Mouse (Mus musculus): ENCODE measurements around the gene Megf6. TPM values are rescaled to one million over a fixed set of nuclear protein-coding genes. Genes with fewer than 3 reads are reported as not detected.

The Megf6 gene
- polyA plus RNA-seq, 1 experiment from 2014 or later = 7.4 TPM

DNA sequence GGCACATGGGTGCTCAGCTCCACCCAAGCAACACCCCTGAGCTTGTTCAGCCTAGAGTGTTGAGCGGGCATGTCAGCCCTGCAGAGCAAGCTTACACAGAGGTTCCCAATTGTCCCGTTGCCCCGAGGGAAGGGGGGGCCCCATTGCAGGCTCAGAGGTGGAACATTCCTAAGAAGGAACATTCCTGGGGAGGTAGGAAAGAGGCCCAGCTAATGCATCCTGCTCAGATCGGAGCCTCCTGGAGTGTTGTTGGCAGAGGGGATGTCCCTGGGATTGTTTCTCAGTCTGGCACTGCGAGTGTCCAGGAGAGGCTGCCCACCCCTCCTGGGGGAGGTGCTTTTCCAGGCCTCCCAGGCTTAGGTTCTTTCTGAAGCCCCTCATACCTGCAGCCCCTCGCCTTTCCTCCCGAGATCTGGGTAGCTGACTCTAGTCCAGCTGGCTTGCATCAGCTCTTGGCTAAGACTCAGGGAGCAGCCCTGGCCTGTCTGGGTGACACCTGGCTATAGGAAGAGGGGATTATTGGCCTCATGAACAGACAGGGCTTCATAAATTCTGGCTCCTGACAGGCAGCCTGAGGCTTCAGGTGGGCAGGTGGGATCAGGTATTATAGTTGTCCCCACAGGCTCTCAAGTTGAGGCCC lies 47.3 kb downstream of the Megf6 start:
- ATAC-seq (ENCODE audit: low read depth) = no peak
- H3K9me3 ChIP-seq = no peaks in the 10 kb centered on the region

GRCm38 (mm10) chr4:154222773-154223172 lies 52.2 kb downstream of the Megf6 start:
- peaks cover 36% of the 10 kb centered on the region for H3K4me1 ChIP-seq (replicated peaks)
- no peak overlapping the region for H3K4me3 ChIP-seq
- WGBS = 69% methylated on average over 6 of the region's 6 CpGs
- ATAC-seq (ENCODE audit: low read depth) = no peak
- H3K36me3 ChIP-seq = no peaks in the 10 kb centered on the region
- H3K27ac ChIP-seq (replicated peaks) = no peak overlapping the region
- H3K9ac ChIP-seq = no peak overlapping the region
- H3K27me3 ChIP-seq = no peaks in the 10 kb centered on the region
- no peaks in the 10 kb centered on the region for H3K9me3 ChIP-seq
- H3K4me2 ChIP-seq = no peak overlapping the region

More for the DNA sequence above, 47.3 kb downstream of the Megf6 start:
- no peak overlapping the region for H3K4me3 ChIP-seq
- H3K4me1 ChIP-seq (replicated peaks) = peaks cover 9% of the 10 kb centered on the region
- no peak overlapping the region for H3K4me2 ChIP-seq
- no peaks in the 10 kb centered on the region for H3K27me3 ChIP-seq
- no peak overlapping the region for H3K27ac ChIP-seq (replicated peaks)
- WGBS = 77% methylated on average over 7 of the region's 7 CpGs
- no peak overlapping the region for H3K9ac ChIP-seq
- no peaks in the 10 kb centered on the region for H3K36me3 ChIP-seq

DNA sequence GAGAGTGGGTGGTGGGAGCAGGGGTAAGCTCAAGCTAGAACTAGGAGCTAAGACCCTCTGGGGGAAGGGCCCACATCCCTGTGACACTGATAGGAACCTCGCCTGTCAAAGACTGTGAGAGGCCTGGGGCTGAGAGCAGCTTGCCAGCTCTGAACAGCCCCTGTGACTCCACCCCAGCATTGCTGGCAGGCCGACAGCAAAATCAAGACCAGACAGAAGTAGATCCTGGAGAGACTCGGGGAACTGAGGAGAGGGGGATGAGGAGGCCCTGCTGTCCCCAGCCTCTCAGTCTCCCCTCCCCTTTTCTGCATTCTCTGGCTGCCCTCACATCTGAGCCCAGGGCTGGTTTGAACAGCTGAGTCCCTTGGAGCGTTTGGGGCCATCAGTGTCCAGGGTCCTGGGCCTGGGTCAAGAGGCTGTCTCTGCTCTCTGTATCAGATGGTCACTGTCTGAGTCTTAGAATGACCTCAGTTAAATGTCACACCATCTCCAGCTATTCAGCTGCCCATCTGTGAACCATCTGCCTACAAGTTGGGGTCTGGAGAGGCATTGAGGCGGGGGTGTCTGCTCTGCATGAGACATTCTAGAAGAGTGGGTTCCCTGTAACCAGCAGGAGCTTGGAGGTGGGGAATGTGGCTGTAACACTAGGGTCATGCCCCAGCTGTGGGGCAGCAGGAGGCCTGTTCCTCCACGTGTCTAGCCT lies 53.9 kb downstream of the Megf6 start:
- H3K9ac ChIP-seq = no peak overlapping the region
- 24% methylated on average over 6 of the region's 6 CpGs for WGBS

GRCm38 (mm10) chr4:154224970-154225309 lies 54.4 kb downstream of the Megf6 start:
- H3K4me1 ChIP-seq (replicated peaks) = peaks cover 33% of the 10 kb centered on the region
- no peak overlapping the region for H3K4me2 ChIP-seq
- no peak overlapping the region for H3K4me3 ChIP-seq
- no peaks in the 10 kb centered on the region for H3K9me3 ChIP-seq
- H3K27ac ChIP-seq (replicated peaks) = no peak overlapping the region
- no peaks in the 10 kb centered on the region for H3K36me3 ChIP-seq
- WGBS = 35% methylated on average over 9 of the region's 9 CpGs
- H3K27me3 ChIP-seq = no peaks in the 10 kb centered on the region
- no peak overlapping the region for H3K9ac ChIP-seq
- ATAC-seq (ENCODE audit: low read depth) = no peak

More for the DNA sequence above, 53.9 kb downstream of the Megf6 start:
- peak; percentile 56; the same call in 1 of the 2 replicates for ATAC-seq (ENCODE audit: low read depth)
- H3K4me2 ChIP-seq = no peak overlapping the region
- H3K27me3 ChIP-seq = no peaks in the 10 kb centered on the region
- no peak overlapping the region for H3K4me3 ChIP-seq
- peaks cover 36% of the 10 kb centered on the region for H3K4me1 ChIP-seq (replicated peaks)
- H3K9me3 ChIP-seq = no peaks in the 10 kb centered on the region
- H3K27ac ChIP-seq (replicated peaks) = 0 out of 2 replicates have a peak overlapping the region, but pooled peaks have one; percentile 49
- no peaks in the 10 kb centered on the region for H3K36me3 ChIP-seq

DNA sequence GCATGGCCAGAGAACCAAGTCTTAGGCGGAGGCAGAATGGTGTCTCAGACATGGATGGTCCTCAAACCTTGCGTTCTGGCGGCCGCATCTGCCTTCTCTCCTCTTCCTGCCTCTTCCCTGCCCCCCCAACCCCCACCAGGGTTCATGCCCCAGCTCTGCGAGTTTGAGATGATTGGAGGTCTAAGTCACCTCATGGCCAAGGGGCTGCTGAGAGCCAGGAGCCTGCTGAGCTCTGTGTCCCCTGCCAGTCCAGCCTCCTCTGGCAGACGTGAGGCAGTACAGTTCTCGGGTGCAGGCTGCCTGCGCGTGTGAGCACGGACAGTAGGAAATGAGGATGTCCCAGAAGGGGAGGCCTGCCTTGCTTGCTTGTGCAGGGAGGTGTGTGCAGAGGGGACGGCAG lies 56.1 kb downstream of the Megf6 start:
- H3K36me3 ChIP-seq = no peaks in the 10 kb centered on the region
- H3K4me1 ChIP-seq (replicated peaks) = peaks cover 41% of the 10 kb centered on the region
- H3K9ac ChIP-seq = no peak overlapping the region
- no peak overlapping the region for H3K4me2 ChIP-seq
- 77% methylated on average over 11 of the region's 11 CpGs for WGBS
- H3K9me3 ChIP-seq = no peaks in the 10 kb centered on the region
- no peak overlapping the region for H3K4me3 ChIP-seq
- no peak for ATAC-seq (ENCODE audit: low read depth)
- H3K27me3 ChIP-seq = no peaks in the 10 kb centered on the region
- no peak overlapping the region for H3K27ac ChIP-seq (replicated peaks)

- no peak overlapping the region for H3K27ac ChIP-seq (replicated peaks)
- 72% methylated on average over 11 of the region's 11 CpGs for WGBS
- H3K4me3 ChIP-seq = no peak overlapping the region
These were observed 57.8 kb downstream of the Megf6 start for GRCm38 (mm10) chr4:154228336-154228735.

DNA sequence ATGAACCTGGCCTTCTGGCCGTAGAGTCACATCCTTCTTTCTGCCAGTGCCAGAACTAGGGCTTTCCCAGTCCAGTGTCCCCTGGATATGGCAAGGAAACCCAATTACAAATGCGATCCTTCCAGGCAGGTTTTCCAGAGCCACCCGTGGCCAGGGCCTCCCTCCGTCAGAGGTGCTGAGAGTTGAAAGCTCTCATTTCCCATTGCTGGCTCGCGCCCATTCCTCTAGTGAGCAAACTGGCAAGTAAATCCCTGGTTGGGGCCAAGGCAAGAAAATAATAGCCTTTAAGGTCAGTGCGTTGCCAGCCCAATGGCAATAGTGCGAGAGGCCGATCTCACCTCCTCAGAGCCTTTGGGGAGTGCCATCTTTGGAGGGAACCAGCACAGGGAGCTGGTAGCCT lies 59.0 kb downstream of the Megf6 start:
- Histone ChIP-seq H3K9ac (no peak overlapping the region), H3K4me3 (no peak overlapping the region), H3K27me3 (no peaks in the 10 kb centered on the region), H3K4me1 (replicated peaks) (peaks cover 21% of the 10 kb centered on the region), H3K36me3 (no peaks in the 10 kb centered on the region), H3K9me3 (no peaks in the 10 kb centered on the region), H3K27ac (replicated peaks) (no peak overlapping the region), H3K4me2 (no peak overlapping the region)
- 95% methylated on average over 9 of the region's 9 CpGs for WGBS
- no peak for ATAC-seq (ENCODE audit: low read depth)

More at GRCm38 (mm10) chr4:154228336-154228735, 57.8 kb downstream of the Megf6 start:
- ATAC-seq (ENCODE audit: low read depth) = no peak
- no peaks in the 10 kb centered on the region for H3K36me3 ChIP-seq
- H3K9me3 ChIP-seq = no peaks in the 10 kb centered on the region
- peaks cover 33% of the 10 kb centered on the region for H3K4me1 ChIP-seq (replicated peaks)
- H3K9ac ChIP-seq = no peak overlapping the region
- H3K4me2 ChIP-seq = no peak overlapping the region
- no peaks in the 10 kb centered on the region for H3K27me3 ChIP-seq

GRCm38 (mm10) chr4:154231380-154231779 lies 60.9 kb downstream of the Megf6 start:
- Histone ChIP-seq H3K36me3 (no peaks in the 10 kb centered on the region), H3K9ac (no peak overlapping the region), H3K4me2 (no peak overlapping the region), H3K27ac (replicated peaks) (no peak overlapping the region), H3K9me3 (no peaks in the 10 kb centered on the region), H3K4me3 (no peak overlapping the region), H3K4me1 (replicated peaks) (peaks cover 14% of the 10 kb centered on the region), H3K27me3 (no peaks in the 10 kb centered on the region)
- WGBS = 83% methylated on average over 7 of the region's 7 CpGs
- no peak for ATAC-seq (ENCODE audit: low read depth)

- WGBS = 66% methylated on average over 4 of the region's 4 CpGs
- no peaks in the 10 kb centered on the region for H3K27me3 ChIP-seq
These were observed 61.8 kb downstream of the Megf6 start for GRCm38 (mm10) chr4:154232295-154232694.

GRCm38 (mm10) chr4:154236001-154236400 lies 65.5 kb downstream of the Megf6 start:
- H3K9ac ChIP-seq = no peak overlapping the region
- H3K36me3 ChIP-seq = no peaks in the 10 kb centered on the region
- H3K27me3 ChIP-seq = 0 out of 2 replicates have a peak, but pooled peaks cover 3% of the 10 kb centered on the region
- peaks cover 24% of the 10 kb centered on the region for H3K4me1 ChIP-seq (replicated peaks)
- no peak overlapping the region for H3K4me2 ChIP-seq
- ATAC-seq (ENCODE audit: low read depth) = no peak
- no peak overlapping the region for H3K4me3 ChIP-seq
- no peak overlapping the region for H3K27ac ChIP-seq (replicated peaks)
- WGBS = 83% methylated on average over 3 of the region's 3 CpGs
- no peaks in the 10 kb centered on the region for H3K9me3 ChIP-seq

More at GRCm38 (mm10) chr4:154232295-154232694, 61.8 kb downstream of the Megf6 start:
- Histone ChIP-seq H3K36me3 (no peaks in the 10 kb centered on the region), H3K27ac (replicated peaks) (no peak overlapping the region), H3K9me3 (no peaks in the 10 kb centered on the region), H3K4me3 (no peak overlapping the region), H3K4me1 (replicated peaks) (peaks cover 23% of the 10 kb centered on the region), H3K9ac (no peak overlapping the region), H3K4me2 (no peak overlapping the region)
- ATAC-seq (ENCODE audit: low read depth) = no peak

GRCm38 (mm10) chr4:154236893-154237292 lies 66.4 kb downstream of the Megf6 start:
- Histone ChIP-seq H3K9me3 (no peaks in the 10 kb centered on the region), H3K27ac (replicated peaks) (peak overlapping the region; percentile 39; the same call in 1 of the 2 replicates), H3K4me1 (replicated peaks) (peaks cover 19% of the 10 kb centered on the region), H3K4me3 (no peak overlapping the region), H3K27me3 (0 out of 2 replicates have a peak, but pooled peaks cover 3% of the 10 kb centered on the region), H3K36me3 (no peaks in the 10 kb centered on the region), H3K4me2 (peak overlapping the region; percentile 48), H3K9ac (peak overlapping the region; percentile 26)
- WGBS = 12% methylated on average over 10 of the region's 10 CpGs
- ATAC-seq (ENCODE audit: low read depth) = peak; percentile 54; the same call in 1 of the 2 replicates

DNA sequence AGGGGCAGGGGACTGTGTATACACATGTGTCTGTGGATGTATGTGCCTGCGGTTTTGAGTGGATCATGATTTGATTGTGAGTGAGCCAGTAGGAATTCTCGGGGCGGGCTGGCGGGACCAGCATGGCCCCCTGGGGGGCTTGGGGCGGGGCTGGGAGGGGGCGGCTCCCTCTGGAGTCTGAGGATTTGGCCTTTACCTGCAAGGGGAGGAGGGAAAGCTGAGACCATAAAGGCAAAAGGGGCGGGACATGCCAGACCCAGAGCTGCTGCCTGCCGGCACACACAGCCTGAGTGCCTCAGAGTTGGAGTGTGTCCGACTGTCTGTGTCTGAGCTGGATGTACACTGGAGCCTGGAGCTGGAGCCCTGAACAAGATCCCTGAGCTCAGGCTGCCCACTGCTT lies 66.8 kb downstream of the Megf6 start:
- peak; percentile 59 for ATAC-seq (ENCODE audit: low read depth)
- WGBS = 3% methylated on average over 9 of the region's 9 CpGs
- 0 out of 2 replicates have a peak, but pooled peaks cover 3% of the 10 kb centered on the region for H3K27me3 ChIP-seq
- no peak overlapping the region for H3K4me3 ChIP-seq
- H3K4me1 ChIP-seq (replicated peaks) = peaks cover 19% of the 10 kb centered on the region
- H3K36me3 ChIP-seq = no peaks in the 10 kb centered on the region
- H3K9ac ChIP-seq = peak overlapping the region; percentile 26
- H3K9me3 ChIP-seq = no peaks in the 10 kb centered on the region
- peak overlapping the region; percentile 48 for H3K4me2 ChIP-seq
- H3K27ac ChIP-seq (replicated peaks) = no peak overlapping the region

Data from neural tube, embryonic 13.5 days (tissue).